Mouse (Mus musculus): Measurements from ENCODE around the gene Inhbb. TPM values are rescaled to one million over a fixed set of nuclear protein-coding genes. Genes with fewer than 3 reads are reported as not detected.

Inhbb gene
- not detected in 2 replicates for total RNA-seq (2012; rRNA removed)
- not detected for polyA plus RNA-seq (2012; ENCODE audit: insufficient read depth in 1 of 2, insufficient read length in 2 of 2, low read depth in 1 of 2, low replicate concordance in 2 of 2, missing spikeins in 1 of 2)

DNA sequence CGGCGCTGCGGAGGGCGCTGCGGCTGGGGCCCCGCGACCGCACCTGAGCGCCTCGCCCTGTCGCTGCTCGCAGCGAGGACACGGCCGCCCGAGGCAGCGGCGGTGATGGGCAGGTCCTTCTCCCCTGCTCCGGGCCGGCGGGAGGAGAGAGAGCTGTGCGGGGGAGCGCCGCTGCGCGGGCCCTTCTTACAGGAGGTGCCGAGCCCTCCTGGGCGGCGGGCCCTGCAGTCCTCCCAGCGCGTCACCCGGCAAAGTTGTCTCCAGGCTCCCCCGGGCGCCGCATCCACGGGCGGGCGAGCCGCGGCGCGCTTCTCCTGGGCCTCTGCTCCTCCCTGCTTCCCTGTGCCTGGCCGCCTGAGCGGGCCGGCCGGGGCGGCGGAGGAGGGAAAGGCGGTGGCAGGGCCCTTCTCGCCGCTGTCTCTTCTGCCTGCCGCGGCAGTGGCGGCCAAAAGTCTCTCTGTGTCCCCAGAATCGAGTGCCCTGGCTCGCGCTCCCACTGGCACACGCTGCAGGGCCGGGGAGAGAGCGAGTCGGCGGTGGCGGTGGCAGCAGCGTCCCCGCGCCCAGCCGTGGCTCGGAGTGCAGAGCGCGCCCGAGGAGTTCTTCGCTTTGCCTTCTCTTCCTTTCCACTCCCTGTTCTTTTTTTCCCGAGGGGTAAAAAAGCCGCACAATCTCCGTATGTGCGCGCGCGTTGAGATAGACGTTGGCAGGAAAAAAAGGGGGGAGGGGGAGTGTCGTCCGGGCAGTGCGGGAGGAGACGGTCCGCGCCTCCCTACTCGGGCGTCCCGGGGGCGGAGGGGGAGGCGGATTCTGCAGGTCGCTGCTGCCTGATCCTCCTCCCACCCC is at the start of gene Inhbb:
Gene Inhbb (minus strand): TSS at position 673 of the 846 bp plus-strand sequence.
- no peaks in the 10 kb centered on the region for H3K9me3 ChIP-seq (replicated peaks; ENCODE audit: insufficient read depth, low read length)
- DNase-seq (ENCODE audit: low read depth, low spot score), result no peak
- H3K27me3 ChIP-seq (ENCODE audit: control insufficient read depth in 1 of 2, insufficient read depth in 2 of 2, low read length in 2 of 2), result no peaks in the 10 kb centered on the region
- H3K79me2 ChIP-seq (ENCODE audit: control insufficient read depth, insufficient read depth, low read length, poor library complexity), result no peaks in the 10 kb centered on the region
- H3K4me1 ChIP-seq (ENCODE audit: control insufficient read depth in 1 of 2, insufficient read depth in 2 of 2, low read length in 2 of 2), result no peaks in the 10 kb centered on the region
- no peaks in the 10 kb centered on the region for H3K36me3 ChIP-seq (ENCODE audit: control insufficient read depth in 1 of 2, insufficient read depth in 2 of 2, low read length in 2 of 2)
- no peak within 1 kb of the TSS for H3K27ac ChIP-seq (ENCODE audit: control insufficient read depth, low read depth, low read length)
- H3K4me3 ChIP-seq (ENCODE audit: control insufficient read depth in 1 of 2, insufficient read depth in 1 of 2, low read depth in 2 of 2, low read length in 2 of 2), result no peak within 1 kb of the TSS
- no peak within 1 kb of the TSS for H3K9ac ChIP-seq (ENCODE audit: control insufficient read depth, low read depth, low read length, poor library complexity, severe bottlenecking)
- TF ChIP-seq POLR2AphosphoS5 (IDR thresholded peaks at IDR 0.05; ENCODE audit: borderline replicate concordance, low read depth, low read length) (no peak), E2F4 (IDR thresholded peaks at IDR 0.05; ENCODE audit: borderline replicate concordance, low read depth, low read length) (no peak), ZKSCAN1 (IDR thresholded peaks at IDR 0.05; ENCODE audit: low read depth, low read length) (no peak), MAFK (IDR thresholded peaks at IDR 0.05; ENCODE audit: borderline replicate concordance, low read depth, low read length) (no peak), MAZ (IDR thresholded peaks at IDR 0.05; ENCODE audit: low read depth, low read length) (no peak), TAL1 (IDR thresholded peaks at IDR 0.05; ENCODE audit: low read length) (no peak), ZMIZ1 (IDR thresholded peaks at IDR 0.05; ENCODE audit: low read depth, low read length) (no peak)

DNA sequence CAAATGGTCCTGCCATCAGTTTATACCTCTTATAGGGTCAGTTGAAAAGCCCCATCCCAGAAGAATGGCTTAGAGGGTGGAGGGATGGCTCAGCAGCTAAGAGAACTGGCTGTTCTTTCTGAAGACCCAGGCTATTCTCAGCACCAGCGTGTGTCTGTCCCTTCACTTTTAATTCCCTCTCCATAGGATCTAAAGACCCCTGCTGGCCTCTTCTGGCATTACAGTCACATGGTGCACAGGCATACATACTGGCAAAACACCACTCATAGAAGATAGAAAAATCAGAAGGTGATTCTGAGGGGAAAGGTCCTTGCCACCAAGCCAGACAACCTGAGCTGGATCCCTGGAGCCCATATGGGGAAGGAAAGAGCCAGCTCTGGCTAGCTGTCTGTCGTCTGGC is 41.3 kb upstream of the Inhbb start:
- DNase-seq (ENCODE audit: low read depth, low spot score), result peak; percentile 78
- Histone ChIP-seq H3K9ac (ENCODE audit: control insufficient read depth, low read depth, low read length, poor library complexity, severe bottlenecking) (no peak overlapping the region), H3K9me3 (replicated peaks; ENCODE audit: insufficient read depth, low read length) (no peaks in the 10 kb centered on the region), H3K36me3 (ENCODE audit: control insufficient read depth in 1 of 2, insufficient read depth in 2 of 2, low read length in 2 of 2) (no peaks in the 10 kb centered on the region; a peak in 1 of 4 replicates), H3K4me1 (ENCODE audit: control insufficient read depth in 1 of 2, insufficient read depth in 2 of 2, low read length in 2 of 2) (peaks cover 0 to 5% of the 10 kb centered on the region in 2 experiments; a peak in 2 of 4 replicates), H3K27me3 (ENCODE audit: control insufficient read depth in 1 of 2, insufficient read depth in 2 of 2, low read length in 2 of 2) (no peaks in the 10 kb centered on the region), H3K4me3 (ENCODE audit: control insufficient read depth in 1 of 2, insufficient read depth in 1 of 2, low read depth in 2 of 2, low read length in 2 of 2) (no peak overlapping the region), H3K27ac (ENCODE audit: control insufficient read depth, low read depth, low read length) (no peak overlapping the region), H3K79me2 (ENCODE audit: control insufficient read depth, insufficient read depth, low read length, poor library complexity) (no peaks in the 10 kb centered on the region)
- TF ChIP-seq UBTF (IDR thresholded peaks at IDR 0.05; ENCODE audit: borderline replicate concordance, insufficient read depth, low read depth, low read length), result no peak
- TF ChIP-seq GATA1 (IDR thresholded peaks at IDR 0.05; ENCODE audit: low read depth, low read length), result no peak
- no peak for TF ChIP-seq MAZ (IDR thresholded peaks at IDR 0.05; ENCODE audit: low read depth, low read length)
- TF ChIP-seq RAD21 (IDR thresholded peaks at IDR 0.05; ENCODE audit: low read depth, low read length), result peak; percentile 57
- no peak for TF ChIP-seq MYB (IDR thresholded peaks at IDR 0.05; ENCODE audit: low read depth, low read length)
- no peak for TF ChIP-seq POLR2AphosphoS5 (IDR thresholded peaks at IDR 0.05; ENCODE audit: borderline replicate concordance, low read depth, low read length)
- no peak for TF ChIP-seq SIN3A (IDR thresholded peaks at IDR 0.05; ENCODE audit: low read length)
- no peak for TF ChIP-seq TAL1 (IDR thresholded peaks at IDR 0.05; ENCODE audit: low read length)
- no peak for TF ChIP-seq MXI1 (IDR thresholded peaks at IDR 0.05; ENCODE audit: low read depth, low read length)
- peak; percentile 60; the same call in 1 of the 2 replicates for TF ChIP-seq MYC (IDR thresholded peaks at IDR 0.05; ENCODE audit: low read depth, low read length)
- TF ChIP-seq ZKSCAN1 (IDR thresholded peaks at IDR 0.05; ENCODE audit: low read depth, low read length), result no peak
- TF ChIP-seq NRF1 (IDR thresholded peaks at IDR 0.05; ENCODE audit: insufficient read depth, low read depth, low read length, poor library complexity, severe bottlenecking), result no peak
- peak; percentile 79 for TF ChIP-seq MAX (IDR thresholded peaks at IDR 0.05; ENCODE audit: low read length)
- no peak for TF ChIP-seq ZNF384 (IDR thresholded peaks at IDR 0.05; ENCODE audit: low read depth, low read length)
- no peak for TF ChIP-seq POLR2A (IDR thresholded peaks at IDR 0.05; ENCODE audit: control insufficient read depth in 1 of 2, insufficient read depth in 1 of 2, low read depth in 1 of 2, low read length in 2 of 2, poor library complexity in 1 of 2)
- TF ChIP-seq ZMIZ1 (IDR thresholded peaks at IDR 0.05; ENCODE audit: low read depth, low read length), result no peak
- TF ChIP-seq POLR2AphosphoS2 (IDR thresholded peaks at IDR 0.05; ENCODE audit: low read length), result no peak
- TF ChIP-seq ELF1 (IDR thresholded peaks at IDR 0.05; ENCODE audit: low read depth, low read length), result no peak
- no peak for TF ChIP-seq RCOR1 (IDR thresholded peaks at IDR 0.05; ENCODE audit: low read depth, low read length)
- TF ChIP-seq CHD2 (IDR thresholded peaks at IDR 0.05; ENCODE audit: low read length), result no peak
- TF ChIP-seq BHLHE40 (IDR thresholded peaks at IDR 0.05; ENCODE audit: borderline replicate concordance, low read depth, low read length), result no peak
- no peak for TF ChIP-seq CHD1 (IDR thresholded peaks at IDR 0.05; ENCODE audit: low read depth, low read length)
- peak; percentile 54; the same call in 1 of the 2 replicates for TF ChIP-seq ZC3H11A (IDR thresholded peaks at IDR 0.05; ENCODE audit: low read depth, low read length)
- TF ChIP-seq KAT2A (conservative IDR thresholded peaks at IDR 0.05; ENCODE audit: low read depth, low read length), result no peak
- TF ChIP-seq JUND (IDR thresholded peaks at IDR 0.05; ENCODE audit: low read depth, low read length), result no peak
- TF ChIP-seq HCFC1 (IDR thresholded peaks at IDR 0.05; ENCODE audit: low read depth, low read length), result no peak
- no peak for TF ChIP-seq GABPA (IDR thresholded peaks at IDR 0.05; ENCODE audit: low read depth, low read length)
- no peak for TF ChIP-seq NELFE (IDR thresholded peaks at IDR 0.05; ENCODE audit: low read depth, low read length)

All from MEL (cell line).